7 mouse cellular contexts compared by ENCODE assay signal in genomic region chr1:134962053-134962803, GRCm38 (mm10). TPM values are rescaled to one million over a fixed set of nuclear protein-coding genes. Genes with fewer than 3 reads are reported as not detected.
DNase-seq lines count a peak whose midpoint lies in the region; ATAC-seq lines count a peak whose summit lies in the region.

Gene Ube2t, plus strand, starts transcription at chr1:134962565.

- WGBS in intestine, embryonic 16.5 days: 2% methylated on average over 50 of the region's 50 CpGs
- WGBS in midbrain, embryonic 11.5 days: 3% methylated on average over 50 of the region's 50 CpGs

- peak; percentile 91 for DNase-seq in adrenal gland, adult 8-10 months
- peak; percentile 95 for DNase-seq in embryo, embryonic 9.5 days (ENCODE audit: extremely low spot score)
- DNase-seq in gastrocnemius, postnatal 4 days (ENCODE audit: low spot score in 2 of 2): peak; percentile 91 to 96
- DNase-seq in left cerebral cortex, postnatal 36 days (ENCODE audit: low spot score in 2 of 2): peak; percentile 90 to 93
- DNase-seq in midbrain, embryonic 11.5 days (ENCODE audit: low spot score, missing footprints): peak; percentile 98
- DNase-seq in skeletal muscle tissue, adult 2 months (ENCODE audit: low read depth, low spot score): peak; percentile 91

- no peaks in the 10 kb centered on the region for H3K27me3 ChIP-seq in intestine, embryonic 16.5 days (replicated peaks; ENCODE audit: control insufficient read depth, insufficient read depth, low read length)
- H3K27me3 ChIP-seq in midbrain, embryonic 11.5 days (ENCODE audit: control insufficient read depth, insufficient read depth, low read length): no peaks in the 10 kb centered on the region

- intact Hi-C loops in left cerebral cortex, postnatal 36 days (cut with DNase I): no loop called here

- no peaks in the 10 kb centered on the region for H3K9me3 ChIP-seq in intestine, embryonic 16.5 days (ENCODE audit: control insufficient read depth, low read length)
- no peaks in the 10 kb centered on the region for H3K9me3 ChIP-seq in midbrain, embryonic 11.5 days (ENCODE audit: control insufficient read depth, low read length)

- peak within 1 kb of the TSS; percentile 79 for H3K4me3 ChIP-seq in intestine, embryonic 16.5 days (ENCODE audit: low read length)
- peak within 1 kb of the TSS; percentile 74 for H3K4me3 ChIP-seq in midbrain, embryonic 11.5 days (ENCODE audit: low read depth, low read length)

- peak within 1 kb of the TSS; percentile 81 for H3K9ac ChIP-seq in intestine, embryonic 16.5 days (ENCODE audit: low read depth, low read length)
- peak within 1 kb of the TSS; percentile 73 for H3K9ac ChIP-seq in midbrain, embryonic 11.5 days (ENCODE audit: low read length)

- H3K4me1 ChIP-seq in intestine, embryonic 16.5 days (ENCODE audit: control insufficient read depth, insufficient read depth, low read length): 0 out of 2 replicates have a peak, but pooled peaks cover 3% of the 10 kb centered on the region
- H3K4me1 ChIP-seq in midbrain, embryonic 11.5 days (ENCODE audit: control insufficient read depth, insufficient read depth, low read length): peaks cover 9% of the 10 kb centered on the region; the same call in 1 of the 2 replicates

- peak; percentile 100 for ATAC-seq in intestine, embryonic 16.5 days
- ATAC-seq in midbrain, embryonic 11.5 days (ENCODE audit: low FRiP score): peak; percentile 100

- 0 out of 2 replicates have a peak within 1 kb of the TSS, but pooled peaks have one; percentile 51 for H3K27ac ChIP-seq in intestine, embryonic 16.5 days (ENCODE audit: low read length)
- H3K27ac ChIP-seq in midbrain, embryonic 11.5 days (ENCODE audit: low read depth, low read length): no peak within 1 kb of the TSS

- H3K36me3 ChIP-seq in intestine, embryonic 16.5 days (ENCODE audit: control insufficient read depth, insufficient read depth, low read length): no peaks in the 10 kb centered on the region
- H3K36me3 ChIP-seq in midbrain, embryonic 11.5 days (ENCODE audit: control insufficient read depth, insufficient read depth, low read length): no peaks in the 10 kb centered on the region

- H3K4me2 ChIP-seq in intestine, embryonic 16.5 days (ENCODE audit: low read depth, low read length): peak within 1 kb of the TSS; percentile 85
- H3K4me2 ChIP-seq in midbrain, embryonic 11.5 days: peak within 1 kb of the TSS; percentile 47

RNA-seq across cellular contexts. Expression of gene Ube2t, which starts in this region (rescaled TPM):
- total RNA-seq in adrenal gland, adult 8-10 months (2022): 1 to 10 TPM in 2 of 4 experiments, under 1 TPM in 2; 0.70 to 1.7 (median 1.1) TPM
- total RNA-seq in gastrocnemius, postnatal 4 days (2021): 1 to 10 TPM; 9.2 to 9.5 TPM
- 23.2 and 28.4 TPM in 2 replicates for polyA plus RNA-seq in intestine, embryonic 16.5 days (2015; fragmentation: Nextera tagmentation; extraction: Ambion mirVana)
- total RNA-seq in left cerebral cortex, postnatal 36 days (2021): 1 to 10 TPM; 2.4 to 4.2 TPM
- 48.2 and 54.0 TPM in 2 replicates for polyA plus RNA-seq in midbrain, embryonic 11.5 days (2014; fragmentation: Nextera tagmentation; extraction: Ambion mirVana)
